Mouse (Mus musculus) lung, postnatal 36 days (tissue): Measurements from ENCODE around the gene Zscan26.
"Not testable (repeated sequence)": the region's sequence is repeated elsewhere in the genome, so short reads cannot be mapped to it uniquely, and the experiment has no call there.

ENCODE experiments used
- DNase-seq: peaks from one replicate; pipeline ENCODE4 v3.0.0; 2022; ENCODE audit warnings: mixed read lengths

Gene Zscan26

DNA sequence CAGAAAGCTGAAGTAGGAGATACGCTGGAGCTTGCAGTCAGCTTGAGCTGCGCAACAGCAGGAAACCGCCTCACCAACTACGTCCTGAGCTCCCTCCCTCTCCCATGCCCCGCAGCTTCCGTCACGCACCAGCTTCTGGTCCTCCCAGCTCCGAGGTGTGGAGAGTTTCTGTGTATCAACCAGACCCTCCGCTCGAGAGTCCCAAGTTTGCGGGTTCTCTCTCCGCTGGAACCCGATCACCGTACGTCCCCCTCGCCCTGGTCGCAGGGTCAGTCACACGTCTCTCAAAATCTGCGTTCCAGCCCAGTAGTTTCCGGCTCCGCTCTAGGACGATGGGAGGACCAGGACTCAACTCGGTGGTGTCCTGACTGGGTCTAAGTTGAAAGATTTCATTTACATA is at the start of gene Zscan26:
Gene Zscan26, minus strand, starts transcription at position 282 of the 400 bp plus-strand sequence.
- peak; percentile 92 for DNase-seq

DNA sequence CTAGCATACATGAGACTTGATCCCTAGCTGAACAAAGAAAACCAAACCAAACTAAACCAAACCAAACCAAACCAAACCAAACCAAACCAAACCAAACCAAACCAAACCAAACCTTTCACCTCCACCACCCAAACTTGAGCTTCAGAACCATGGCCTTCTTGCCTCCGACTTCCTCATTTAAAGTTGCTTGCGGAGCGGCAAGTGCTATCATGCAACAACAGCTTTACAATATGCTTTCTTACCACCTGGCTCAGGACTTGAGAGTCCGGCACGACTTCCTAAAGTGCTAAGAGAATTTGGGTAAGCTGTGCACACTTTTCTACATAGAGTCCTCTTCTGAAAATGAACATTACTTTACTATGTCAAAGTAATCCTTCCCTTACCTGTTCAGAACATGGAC is 48.8 kb upstream of the Zscan26 start:
- DNase-seq, result no peak

DNA sequence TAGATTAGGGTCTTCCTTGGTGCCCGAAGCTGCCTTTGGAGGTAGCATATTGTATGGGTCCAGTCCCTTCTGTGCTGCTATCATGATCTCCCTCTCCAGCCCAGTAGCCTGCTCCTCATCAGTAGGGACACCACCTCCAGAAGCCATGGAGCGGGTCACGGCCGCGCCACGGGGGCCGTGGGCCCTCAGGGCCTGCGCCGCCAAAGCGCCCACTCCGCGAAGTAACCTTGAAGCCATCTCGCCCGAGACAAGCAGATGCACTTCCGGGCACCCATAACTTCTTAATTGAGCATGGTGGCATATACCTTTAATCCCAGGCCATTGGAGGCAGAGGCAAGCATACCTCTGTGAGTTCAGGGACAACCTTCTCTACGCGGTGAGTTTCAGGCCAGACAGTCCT is 47.7 kb upstream of the Zscan26 start, which contains the start of gene Gm11273:
Gene Gm11273, minus strand, starts transcription at position 237 of the 400 bp plus-strand sequence.
- not testable (repeated sequence) for DNase-seq

DNA sequence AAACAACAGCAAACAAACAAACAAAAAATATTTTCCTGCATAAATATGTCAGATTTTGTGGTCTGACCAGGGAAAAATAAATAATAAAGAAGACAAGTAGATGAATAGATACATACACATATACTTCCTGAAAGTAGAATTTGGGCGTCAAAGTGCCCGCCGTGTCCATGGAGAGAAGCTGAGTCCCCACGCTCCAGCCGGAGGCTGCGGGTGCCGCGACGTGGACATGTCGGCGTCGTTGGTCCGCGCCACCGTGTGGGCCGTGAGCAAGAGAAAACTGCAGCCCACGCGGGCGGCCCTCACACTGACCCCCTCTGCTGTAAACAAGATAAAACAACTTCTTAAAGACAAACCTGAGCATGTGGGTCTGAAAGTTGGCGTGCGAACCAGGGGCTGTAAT is 41.5 kb upstream of the Zscan26 start, which contains the start of gene AK157302:
Gene AK157302, plus strand, starts transcription at position 144 of the 400 bp plus-strand sequence.
- DNase-seq, result no peak

DNA sequence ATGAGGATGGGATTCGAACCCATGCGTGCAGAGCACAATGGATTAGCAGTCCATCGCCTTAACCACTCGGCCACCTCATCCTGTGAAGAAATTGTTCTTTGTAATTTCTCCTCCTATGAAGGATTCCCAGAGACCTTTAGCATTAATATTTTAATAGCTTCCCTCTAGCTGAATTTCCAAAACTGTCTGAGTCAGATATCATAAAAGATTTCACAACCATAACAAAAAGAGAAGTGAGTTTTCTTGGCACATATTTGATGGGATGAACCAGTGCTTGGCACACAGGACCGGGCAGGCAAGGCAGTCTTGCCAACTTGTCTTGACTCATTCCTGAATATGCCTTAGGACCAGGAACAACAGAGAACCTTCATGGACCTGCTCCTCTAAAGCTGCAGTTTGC is 39.3 kb upstream of the Zscan26 start:
- no peak for DNase-seq

DNA sequence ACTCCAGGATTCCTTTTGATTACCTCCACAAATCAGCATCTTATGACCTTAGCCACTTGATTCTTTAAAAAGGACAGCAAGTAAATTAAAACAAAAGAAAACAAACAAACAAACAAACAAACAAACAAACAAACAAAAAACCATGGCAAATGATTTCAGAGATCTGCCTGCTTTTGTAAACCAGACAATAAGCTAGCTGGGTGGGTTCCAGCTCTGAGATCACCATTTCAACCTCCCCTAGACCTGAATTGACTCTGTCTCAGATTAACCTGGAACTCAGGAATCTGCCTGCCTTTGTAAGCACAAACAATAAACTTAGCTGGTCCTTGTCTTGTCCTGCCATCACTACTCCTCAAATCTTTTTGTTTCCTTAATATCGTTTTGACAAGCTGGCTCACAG is 33.4 kb upstream of the Zscan26 start:
- no peak for DNase-seq

DNA sequence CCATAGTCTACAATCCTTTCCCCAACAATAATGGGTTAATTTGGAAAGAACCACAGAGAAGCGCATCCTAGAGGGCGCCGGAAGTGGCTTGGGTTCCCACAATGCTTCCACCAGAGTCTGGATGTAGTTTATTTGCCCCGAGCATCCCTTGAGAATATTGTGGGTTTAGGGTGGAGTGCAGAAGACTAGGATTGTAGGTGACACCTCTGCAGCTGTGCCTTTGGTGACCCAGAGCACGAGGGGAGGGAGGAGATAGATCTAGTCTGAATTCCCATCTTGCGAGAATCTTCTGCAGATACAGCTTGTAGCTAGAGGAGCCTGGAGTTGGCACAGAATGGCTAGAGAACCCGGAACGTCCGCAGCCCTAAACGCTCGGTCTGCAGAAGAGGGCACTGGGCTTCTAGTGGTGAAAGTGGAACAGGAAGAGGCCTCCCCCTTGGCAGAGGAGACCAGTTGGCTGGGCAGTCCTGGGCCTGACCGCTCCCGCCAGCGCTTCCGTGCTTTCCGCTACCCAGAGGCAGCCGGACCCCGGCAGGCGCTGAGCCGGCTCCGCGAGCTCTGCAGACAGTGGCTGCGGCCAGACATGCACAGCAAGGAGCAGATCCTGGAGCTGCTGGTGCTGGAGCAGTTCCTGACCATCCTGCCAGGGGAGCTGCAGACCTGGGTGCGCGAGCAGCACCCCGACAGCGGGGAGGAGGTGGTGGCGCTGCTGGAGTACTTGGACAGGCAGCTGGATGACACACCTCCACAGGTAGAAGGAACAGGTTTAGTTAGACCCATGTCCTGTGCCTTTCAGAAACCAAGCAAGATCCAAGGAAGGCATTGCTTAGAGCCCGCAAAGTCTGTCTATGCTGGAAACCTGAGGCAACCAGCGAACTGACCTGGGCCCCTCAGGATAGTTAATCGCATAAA is 25.5 kb upstream of the Zscan26 start, which contains the start of the genes Zkscan4 and Gm10065:
Gene Zkscan4, plus strand, starts transcription at position 149 of the 912 bp plus-strand sequence.
Gene Gm10065, minus strand, starts transcription at position 683 of the 912 bp plus-strand sequence.
- DNase-seq, result peak; percentile 72

DNA sequence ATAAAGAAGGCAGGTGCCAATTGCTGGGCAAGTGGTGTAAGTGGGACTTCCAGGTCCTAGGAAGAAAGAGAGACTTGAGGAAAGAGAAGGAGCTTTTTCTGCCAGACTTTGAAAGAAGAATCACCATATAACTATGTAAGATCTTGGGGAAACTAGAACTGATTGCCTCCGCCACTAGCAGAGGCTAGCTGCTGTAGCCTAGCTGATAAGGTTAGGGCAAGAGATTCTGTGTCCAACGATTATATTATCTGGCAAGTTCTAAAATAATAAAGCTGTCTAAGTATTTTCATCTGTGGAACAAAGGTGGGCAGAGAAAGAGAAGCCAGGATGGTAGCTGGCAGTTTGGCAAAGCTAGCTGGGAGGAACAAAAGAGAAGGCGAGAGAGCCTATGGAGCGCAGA is 18.9 kb upstream of the Zscan26 start:
- DNase-seq, result no peak

DNA sequence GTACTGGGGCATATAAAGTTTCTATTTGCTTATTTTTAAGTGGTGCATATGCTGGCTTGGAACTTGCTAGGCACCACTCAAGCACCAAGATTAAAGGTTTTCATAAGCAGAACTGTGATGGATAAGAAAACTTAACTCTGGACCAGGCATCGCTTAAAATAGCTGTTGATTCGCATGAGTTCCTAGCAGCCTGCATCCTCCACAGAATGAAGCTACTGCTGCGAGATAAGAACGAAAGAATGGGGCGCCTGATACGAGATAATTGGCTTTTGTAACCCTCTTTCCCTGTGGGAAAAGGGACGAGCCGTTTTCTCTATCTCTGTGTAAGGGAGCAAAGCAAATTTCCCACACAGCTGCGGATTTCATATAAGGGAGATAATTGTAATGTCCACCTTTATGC is 15.6 kb upstream of the Zscan26 start:
- DNase-seq, result no peak

DNA sequence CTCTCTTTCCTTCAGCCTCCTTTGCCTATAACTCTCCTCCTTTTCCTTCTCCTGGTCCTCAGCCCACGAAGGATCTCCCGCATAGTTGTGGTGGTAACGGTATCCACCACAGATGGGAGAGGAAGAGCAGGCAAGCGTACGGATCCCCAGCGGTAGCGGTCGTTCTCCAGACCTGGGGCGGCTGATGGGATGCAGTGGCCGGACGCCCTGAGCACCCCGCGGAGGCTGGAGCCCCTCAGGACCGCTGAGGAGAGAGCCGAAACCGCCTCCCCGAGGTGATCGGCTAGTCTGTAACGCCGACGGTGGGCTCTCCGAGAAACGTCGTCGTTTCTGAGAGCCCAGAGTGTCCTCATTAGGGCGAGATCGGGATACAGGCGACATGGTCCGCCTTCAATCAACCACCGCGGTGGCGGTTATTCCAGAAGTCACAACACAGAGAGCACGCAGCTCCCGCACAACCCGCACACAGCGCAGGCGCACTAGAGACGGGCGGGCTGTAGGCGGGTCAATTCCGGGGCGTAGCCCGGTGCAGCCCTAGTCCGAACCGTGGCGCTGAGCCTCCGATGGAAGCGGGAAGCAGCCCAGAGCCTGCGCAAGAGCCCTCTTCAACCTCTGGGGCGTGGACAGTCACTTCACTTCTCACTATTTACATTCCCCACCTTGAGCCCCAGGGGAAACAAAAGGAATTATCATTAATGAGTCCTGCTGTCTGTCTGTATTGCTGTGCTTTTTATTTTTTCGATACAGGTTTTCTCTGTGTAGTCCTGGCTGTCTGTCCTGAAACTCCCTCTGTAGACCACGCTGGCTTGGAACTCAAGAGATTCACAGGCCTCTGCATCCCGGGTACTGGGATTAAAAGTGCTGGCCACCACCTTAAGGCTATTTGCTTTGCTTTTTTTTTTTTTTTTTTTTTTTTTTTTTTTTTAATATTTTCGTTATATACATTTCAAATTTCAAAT is 14.8 kb upstream of the Zscan26 start, which contains the start of gene Nkapl:
Gene Nkapl, minus strand, starts transcription at position 449 of the 959 bp plus-strand sequence.
- DNase-seq, result peak; percentile 90

DNA sequence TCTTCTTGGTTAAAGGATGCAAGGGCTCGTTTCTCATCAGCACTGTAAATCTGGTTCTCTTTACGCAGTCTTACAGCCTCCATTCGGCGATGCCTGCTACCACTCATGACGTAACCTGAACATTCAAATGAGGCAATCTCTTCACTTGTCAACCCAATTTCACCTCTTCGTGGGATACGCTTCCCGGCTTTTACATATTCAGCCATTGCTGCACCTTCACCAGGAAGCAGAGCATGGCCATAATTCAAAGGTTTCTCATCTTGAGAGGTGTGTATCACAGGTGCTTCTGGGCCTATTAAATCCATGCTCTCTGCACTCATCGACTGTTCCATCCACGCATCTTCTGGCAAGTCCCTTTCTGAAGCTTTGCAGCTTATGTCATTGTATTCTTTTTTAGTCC is 13.8 kb upstream of the Zscan26 start:
- DNase-seq, result no peak

DNA sequence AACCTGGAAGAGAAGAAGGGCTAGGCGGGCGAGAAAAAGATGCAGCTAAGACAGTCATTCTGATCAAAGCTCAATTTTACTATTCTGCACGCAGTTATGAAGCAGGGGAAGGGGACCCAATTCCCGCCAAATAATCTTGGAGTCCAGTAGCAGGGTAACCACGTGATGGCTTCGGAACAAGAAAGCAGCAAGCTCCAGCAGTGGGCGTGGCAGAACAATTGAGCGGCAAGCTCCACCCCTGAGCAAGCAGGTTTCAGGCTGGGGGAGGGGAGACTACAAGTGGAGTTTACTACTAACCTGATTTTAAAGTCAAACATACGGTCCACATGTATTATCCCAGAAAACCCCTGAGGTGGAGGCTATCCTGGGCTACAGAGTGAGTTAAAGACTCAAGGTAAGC is 9.0 kb upstream of the Zscan26 start:
- DNase-seq, result not testable (repeated sequence)

DNA sequence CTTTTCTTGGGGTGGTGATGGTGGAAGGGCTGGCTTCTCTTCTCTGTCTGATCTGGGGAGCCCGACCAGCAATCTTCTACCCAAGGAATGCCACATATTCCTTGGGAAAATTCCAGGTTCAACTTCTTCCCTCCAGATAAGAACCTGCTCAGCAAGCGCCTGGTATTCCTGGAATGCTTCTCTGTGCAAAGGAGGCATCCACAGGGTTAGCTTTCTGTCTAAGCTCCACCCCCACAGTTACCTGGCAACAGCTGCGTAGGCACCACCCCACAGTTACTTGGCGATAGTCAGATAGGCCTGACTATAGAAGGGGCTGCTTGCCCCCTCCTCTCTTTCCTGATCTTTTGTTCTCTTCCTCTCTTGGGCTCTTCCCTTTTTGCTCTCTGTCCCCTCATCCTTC is 2.8 kb upstream of the Zscan26 start:
- peak; percentile 65 for DNase-seq

DNA sequence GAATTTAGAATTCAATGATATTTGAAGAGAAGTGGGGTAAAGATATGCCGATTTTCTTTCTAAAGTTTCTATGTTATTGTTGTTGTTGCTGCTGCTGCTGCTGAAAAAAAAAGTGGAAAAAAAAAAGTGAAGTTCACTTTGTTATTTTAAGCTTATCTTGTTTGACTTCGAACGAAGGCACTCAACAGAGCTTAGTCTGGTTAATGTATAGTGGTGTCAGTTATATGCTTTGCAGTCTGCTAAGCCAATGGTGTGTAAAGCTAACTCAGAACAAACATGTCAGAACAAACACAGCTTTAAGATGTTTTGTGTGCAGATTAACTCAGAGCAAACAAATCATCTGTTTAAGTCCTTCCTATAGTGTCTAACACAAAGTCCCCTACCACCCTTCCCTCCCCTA is 603 bp upstream of the Zscan26 start:
- DNase-seq, result no peak

DNA sequence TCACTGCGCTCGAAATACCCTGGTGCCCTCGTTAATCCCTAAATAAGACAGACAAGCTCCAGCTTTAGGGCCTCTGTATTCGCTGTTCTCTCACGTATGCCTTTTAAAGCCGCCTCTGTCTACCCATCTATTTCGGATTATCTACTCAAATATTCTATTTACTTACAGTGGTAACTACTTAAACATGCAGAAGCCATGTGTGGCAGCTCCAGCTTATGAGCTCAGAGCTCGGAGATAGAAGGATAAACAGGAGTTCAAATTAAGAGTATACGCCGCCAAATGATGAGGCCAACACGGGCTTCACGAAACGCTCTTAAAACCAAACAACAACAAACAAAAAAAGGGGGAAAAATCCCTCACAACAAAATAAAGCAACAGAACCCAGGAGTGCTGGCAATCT is 488 bp downstream of the Zscan26 start:
- no peak for DNase-seq

DNA sequence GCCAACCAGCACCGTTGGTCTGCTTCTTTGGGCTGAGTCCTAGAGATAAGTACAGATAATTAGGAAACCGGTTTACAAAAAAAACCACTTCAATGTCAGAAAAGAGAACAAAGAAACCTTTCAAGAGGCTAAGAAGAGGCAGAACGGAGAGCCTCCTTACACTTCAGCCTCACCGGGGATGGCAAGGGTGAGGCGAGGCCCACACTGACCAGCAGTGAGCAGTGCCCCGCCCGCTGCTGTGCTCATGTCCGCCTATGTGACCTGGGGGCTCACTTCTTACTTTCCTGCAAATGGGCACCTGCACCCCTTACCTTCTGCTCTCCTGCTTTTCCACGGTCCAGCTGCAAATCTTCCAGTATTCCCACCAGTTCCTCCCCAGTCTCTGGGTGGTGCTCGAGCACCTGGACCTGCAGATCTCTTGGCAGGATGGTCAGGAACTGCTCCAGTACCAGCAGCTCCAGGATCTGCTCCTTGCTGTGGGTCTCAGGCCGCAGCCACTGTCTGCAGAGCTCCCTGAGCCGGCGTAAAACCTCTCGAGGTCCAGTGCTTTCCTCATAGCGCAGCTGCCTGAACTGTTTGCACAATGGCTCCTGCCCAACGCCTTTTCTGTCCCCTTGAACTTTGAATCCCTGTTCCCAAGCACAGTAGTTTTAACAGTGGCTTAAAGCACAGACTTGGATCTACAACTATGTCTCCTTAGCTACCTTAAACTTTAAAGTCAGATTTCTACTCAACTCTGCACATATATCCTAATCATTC is 5.5 kb downstream of the Zscan26 start:
- peak; percentile 42 for DNase-seq

DNA sequence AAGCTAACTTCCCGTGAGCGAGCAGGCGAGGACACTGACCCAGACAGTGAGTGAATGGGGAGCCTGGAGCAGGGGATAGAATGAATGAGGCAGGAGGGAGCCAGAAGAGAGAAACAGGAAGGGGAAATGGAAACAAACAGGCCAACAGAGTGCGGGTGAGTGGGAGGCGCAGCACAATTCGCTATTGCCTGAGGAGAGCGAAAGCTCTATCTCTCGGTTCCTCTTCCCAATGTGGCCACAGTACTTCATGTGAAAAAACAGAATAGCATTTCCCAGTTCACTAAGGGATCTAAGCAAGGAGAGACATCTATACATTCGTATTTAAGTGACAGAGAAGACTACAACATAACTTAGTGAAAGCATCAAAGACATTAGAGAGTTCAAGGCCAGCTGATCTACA is 6.7 kb downstream of the Zscan26 start:
- DNase-seq, result no peak

DNA sequence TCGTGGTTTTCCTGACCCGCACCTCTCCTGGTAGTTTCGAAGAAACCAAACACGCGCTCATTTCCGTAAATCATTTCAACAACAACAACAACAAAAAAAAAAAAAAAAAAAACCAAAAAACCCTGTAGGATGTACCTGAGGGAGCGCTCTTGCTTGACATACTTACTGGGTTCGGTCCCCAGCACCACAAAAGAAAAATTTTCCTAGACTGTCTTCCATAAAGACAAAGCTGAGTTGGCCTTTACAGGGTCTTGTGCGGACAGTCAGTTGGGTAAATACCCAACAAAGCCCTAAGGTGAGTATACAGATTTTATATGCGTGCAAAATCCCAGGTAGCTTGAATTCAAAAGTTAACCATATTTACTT is 12.3 kb downstream of the Zscan26 start:
- no peak for DNase-seq

DNA sequence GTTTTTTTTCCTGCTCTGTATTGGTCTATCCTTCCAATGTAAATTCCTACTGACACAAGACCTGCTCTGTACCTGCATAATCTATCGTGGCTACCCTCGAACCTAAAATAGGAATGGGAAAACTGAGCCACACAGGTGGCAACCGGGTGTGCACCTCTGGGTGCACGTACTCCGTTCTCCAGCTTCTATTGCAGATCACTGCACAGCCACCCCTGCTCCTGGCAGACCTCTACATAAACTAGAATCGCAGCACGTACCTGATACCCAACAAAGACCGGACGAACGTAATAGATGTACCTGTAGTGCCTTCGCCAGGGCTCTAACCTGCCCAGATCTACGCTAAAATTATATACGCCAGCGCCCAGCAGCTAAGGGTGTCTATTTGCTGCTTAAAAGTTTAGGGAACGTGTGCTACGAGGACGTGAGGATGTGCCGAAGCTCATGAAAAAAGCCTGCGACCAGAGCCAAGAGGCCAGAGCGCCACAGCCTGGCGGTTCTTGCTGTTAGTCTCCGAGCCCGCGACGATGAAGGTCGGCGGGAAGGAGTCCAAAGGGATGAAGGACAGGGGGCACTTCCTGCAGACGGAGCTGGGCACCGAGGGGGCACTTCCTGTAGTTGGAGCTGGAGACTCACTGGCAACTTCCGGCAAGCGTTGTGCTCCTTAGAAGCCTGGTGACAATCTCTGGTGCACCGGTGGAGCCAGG is 12.9 kb downstream of the Zscan26 start, which contains the start of gene Pgbd1:
Gene Pgbd1, minus strand, starts transcription at position 556 of the 704 bp plus-strand sequence.
- DNase-seq, result peak; percentile 61

DNA sequence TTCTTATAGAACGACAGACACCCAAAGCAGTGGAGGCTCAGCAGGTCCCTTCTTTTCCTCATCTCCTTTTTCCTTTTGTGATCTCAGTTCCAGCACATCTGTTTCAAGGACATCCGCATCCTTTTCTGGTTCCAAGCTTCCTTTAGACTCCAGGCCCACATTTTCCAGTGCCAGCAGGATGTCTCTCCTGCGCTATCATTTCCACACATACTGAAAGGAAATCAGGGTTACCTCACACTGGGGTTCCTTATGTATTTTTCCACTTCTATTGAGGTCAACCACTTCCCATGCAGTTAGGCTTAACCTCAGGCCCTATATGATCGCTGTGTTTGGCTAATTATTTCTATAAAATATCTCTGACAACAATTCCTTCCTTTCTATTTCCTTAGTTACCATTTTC is 18.1 kb downstream of the Zscan26 start:
- no peak for DNase-seq

DNA sequence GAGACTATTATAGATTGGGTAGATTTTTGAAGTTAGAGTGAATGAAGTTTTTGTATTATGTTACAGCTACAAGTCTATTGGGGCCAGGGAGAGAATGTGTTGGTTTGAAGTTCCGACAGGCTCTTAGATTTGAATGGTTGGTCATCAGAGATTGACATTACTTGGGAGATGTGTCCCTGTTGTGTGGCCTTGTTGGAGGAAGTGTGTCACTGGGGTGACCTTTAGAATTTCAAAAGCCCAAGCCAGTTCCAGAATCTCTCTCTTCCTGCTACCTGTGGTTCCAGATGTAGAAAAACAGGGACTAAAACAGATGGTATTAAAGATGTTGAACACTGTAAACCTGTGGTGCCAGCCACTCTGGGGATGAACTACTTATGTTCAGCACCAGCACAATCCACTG is 25.9 kb downstream of the Zscan26 start:
- no peak for DNase-seq

DNA sequence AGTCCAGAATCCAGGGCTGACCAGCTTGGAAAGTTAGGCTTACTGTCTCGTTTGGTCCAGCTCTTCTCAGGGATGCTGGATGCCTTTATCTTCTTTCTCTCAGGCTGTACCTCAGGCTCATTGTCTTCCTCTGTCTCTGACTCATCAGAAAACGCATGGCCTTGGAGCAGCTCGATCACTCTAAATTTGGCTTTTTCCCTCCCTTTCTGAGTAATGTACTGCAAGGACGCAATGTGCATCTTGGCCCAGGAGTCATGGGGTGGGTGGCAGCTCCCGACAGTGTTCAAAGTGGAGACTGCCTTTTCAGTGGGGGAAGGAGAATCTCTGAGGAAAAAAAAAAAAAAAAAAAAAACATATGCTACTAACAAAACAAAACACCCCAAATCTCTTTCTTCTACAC is 30.2 kb downstream of the Zscan26 start:
- DNase-seq, result no peak
